Mouse (Mus musculus) midbrain, embryonic 12.5 days (tissue): ENCODE results near the gene Ereg. TPM values are rescaled to one million over a fixed set of nuclear protein-coding genes. Genes with fewer than 3 reads are reported as not detected.

Experiments
- ATAC-seq: fragments of 200-750 bp; cut with Nextera tagmentation; 2 replicates; pipeline ENCODE4 v1.8.0; 2017; ENCODE audit warnings: low read depth, moderate TSS enrichment, moderate library complexity; ENCODE audit not compliant: low FRiP score
- H3K27ac ChIP-seq: fragments of 300-500 bp; sonication (generic); replicated peaks from 2 replicates; pipeline ENCODE4 v1.5.1; 2016; ENCODE audit warnings: mild to moderate bottlenecking
- H3K27me3 ChIP-seq: fragments of 300-500 bp; sonication (generic); 2 replicates; pipeline ENCODE4 v1.6.1; 2016; ENCODE audit warnings: mild to moderate bottlenecking
- H3K36me3 ChIP-seq: fragments of 300-500 bp; sonication (generic); 2 replicates; pipeline ENCODE4 v1.6.1; 2016
- H3K4me1 ChIP-seq: fragments of 300-500 bp; sonication (generic); 2 replicates; pipeline ENCODE4 v1.6.1; 2016
- H3K4me2 ChIP-seq: fragments of 300-500 bp; sonication (generic); replicated peaks from 2 replicates; pipeline ENCODE4 v1.6.1; 2016; ENCODE audit warnings: mild to moderate bottlenecking, moderate library complexity
- H3K4me3 ChIP-seq: fragments of 300-500 bp; sonication (generic); 2 replicates; pipeline ENCODE4 v1.5.1; 2016; ENCODE audit warnings: mild to moderate bottlenecking
- H3K9ac ChIP-seq: fragments of 300-500 bp; sonication (generic); replicated peaks from 2 replicates; pipeline ENCODE4 v1.6.1; 2016; ENCODE audit warnings: mild to moderate bottlenecking, moderate library complexity
- H3K9me3 ChIP-seq: fragments of 300-500 bp; sonication (generic); 2 replicates; pipeline ENCODE4 v1.6.1; 2016; ENCODE audit warnings: mild to moderate bottlenecking
- WGBS: fragments of 180-500 bp; shearing (Covaris S2); methylation state at CpG from one replicate; pipeline ENCODE4 v1.1.7; 2016; 5-methylcytosine and 5-hydroxymethylcytosine counted together
- polyA plus RNA-seq: library from polyadenylated mRNA; unstranded; fragments of >200 nt; fragmentation: Nextera tagmentation; extraction: Ambion mirVana; gene quantifications from 2 replicates; pipeline ENCODE4 v1.2.1, GENCODE M21; 2016

The Ereg gene
- not detected in 2 replicates for polyA plus RNA-seq

DNA sequence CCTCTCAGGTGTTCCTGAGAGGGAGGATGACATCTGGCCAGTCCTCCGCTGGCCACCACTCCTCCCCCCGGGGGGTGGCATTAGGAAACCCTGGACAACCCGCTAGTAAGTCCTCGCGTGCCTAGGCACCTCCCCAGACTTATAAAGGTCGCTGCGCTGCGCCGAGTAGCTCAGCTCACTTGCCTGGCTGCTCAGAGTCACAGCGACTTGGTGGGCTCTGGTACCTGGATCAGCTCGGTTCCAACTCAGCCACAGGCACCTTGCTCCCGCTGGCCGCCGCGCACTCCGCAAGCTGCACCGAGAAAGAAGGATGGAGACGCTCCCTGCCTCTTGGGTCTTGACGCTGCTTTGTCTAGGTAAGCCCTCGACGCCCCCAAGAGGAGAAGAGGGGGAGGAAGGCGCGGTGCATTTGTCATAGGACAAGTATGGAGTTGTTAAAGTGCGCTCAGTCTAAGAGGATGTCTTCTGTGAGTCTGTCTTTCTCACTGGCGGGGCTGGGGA, at the start of gene Ereg:
Gene Ereg (plus strand): TSS at position 173 of the 501 bp plus-strand sequence.
- peak within 1 kb of the TSS; percentile 71 for H3K4me2 ChIP-seq
- H3K4me3 ChIP-seq = peak within 1 kb of the TSS; percentile 40
- peak; percentile 66 for ATAC-seq
- H3K27me3 ChIP-seq = peaks cover 13% of the 10 kb centered on the region
- no peaks in the 10 kb centered on the region for H3K36me3 ChIP-seq
- H3K27ac ChIP-seq = no peak within 1 kb of the TSS
- H3K4me1 ChIP-seq = peaks cover 6% of the 10 kb centered on the region
- 1% methylated on average over 25 of the region's 25 CpGs for WGBS
- H3K9ac ChIP-seq = peak within 1 kb of the TSS; percentile 37; the same call in 1 of the 2 replicates
- H3K9me3 ChIP-seq = no peaks in the 10 kb centered on the region

DNA sequence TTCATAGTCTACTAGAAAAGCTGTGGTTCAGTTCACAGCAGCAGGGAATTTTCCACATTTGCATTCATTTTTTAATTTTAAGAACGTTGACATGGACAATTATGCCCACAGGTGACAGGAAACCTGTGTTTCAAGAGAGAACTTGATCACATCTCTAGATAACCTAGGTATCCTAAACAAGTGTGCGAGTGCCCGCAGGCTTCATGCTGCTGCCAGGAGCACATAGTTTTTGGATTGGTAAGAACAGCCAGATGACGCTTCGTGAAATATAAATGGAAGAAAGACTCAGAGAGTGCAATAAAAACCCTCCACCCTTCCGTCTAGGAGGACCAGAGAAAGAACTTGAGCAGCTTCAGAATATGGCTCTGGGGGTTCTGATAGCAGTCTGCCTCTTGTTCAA, 47.3 kb upstream of the Ereg start, which contains the start of gene Epgn:
Gene Epgn (plus strand): TSS at position 301 of the 400 bp plus-strand sequence.
- no peak for ATAC-seq
- H3K9me3 ChIP-seq = no peaks in the 10 kb centered on the region

DNA sequence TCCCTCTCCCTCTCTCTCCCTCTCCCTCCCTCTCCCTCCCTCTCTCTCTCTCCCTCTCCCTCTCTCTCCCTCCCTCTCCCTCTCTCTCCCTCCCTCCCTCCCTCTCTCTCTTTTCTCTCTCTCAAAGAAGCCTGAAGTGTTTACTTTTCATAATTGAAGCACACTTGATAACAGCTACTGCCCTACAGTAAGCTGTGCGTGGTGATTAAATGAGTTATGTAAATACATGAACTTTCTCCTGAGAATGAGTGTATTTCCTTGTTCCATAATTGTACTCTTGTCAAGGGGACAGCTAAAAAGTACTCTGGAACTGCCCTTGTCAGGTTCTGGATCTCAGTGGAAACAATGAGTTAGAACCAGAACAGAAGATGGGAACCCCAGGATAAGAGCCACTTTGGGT, 46.6 kb upstream of the Ereg start:
- Histone ChIP-seq H3K4me3 (no peak overlapping the region), H3K36me3 (no peaks in the 10 kb centered on the region), H3K4me2 (no peak overlapping the region), H3K27me3 (no peaks in the 10 kb centered on the region), H3K4me1 (no peaks in the 10 kb centered on the region), H3K9me3 (no peaks in the 10 kb centered on the region), H3K27ac (no peak overlapping the region), H3K9ac (no peak overlapping the region)
- no peak for ATAC-seq
- 74% methylated on average over 1 of the region's 1 CpGs for WGBS

More for the DNA sequence above, 47.3 kb upstream of the Ereg start, which contains the start of gene Epgn:
- H3K4me2 ChIP-seq = no peak within 1 kb of the TSS
- no peaks in the 10 kb centered on the region for H3K36me3 ChIP-seq
- WGBS = 88% methylated on average over 6 of the region's 6 CpGs
- H3K4me1 ChIP-seq = no peaks in the 10 kb centered on the region
- H3K27me3 ChIP-seq = no peaks in the 10 kb centered on the region
- no peak within 1 kb of the TSS for H3K27ac ChIP-seq
- no peak within 1 kb of the TSS for H3K4me3 ChIP-seq
- H3K9ac ChIP-seq = no peak within 1 kb of the TSS

DNA sequence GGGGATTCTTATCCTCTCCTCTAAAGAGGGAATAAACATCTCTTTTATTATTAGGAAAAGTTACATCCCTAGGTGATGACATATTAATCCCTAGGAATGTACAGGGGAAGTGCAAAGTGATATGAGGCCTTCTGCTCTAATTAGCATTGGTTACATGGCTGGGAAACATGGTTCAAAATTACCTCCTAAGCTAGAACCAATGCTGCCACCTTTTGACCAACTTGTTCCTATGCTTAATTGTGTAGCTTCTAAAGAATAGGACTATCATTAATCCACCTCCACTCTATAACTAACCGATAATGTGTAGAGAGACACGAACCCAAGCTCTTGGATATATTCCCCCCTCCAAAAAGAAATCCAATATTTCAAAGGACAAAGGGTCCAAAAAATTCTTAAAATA, 43.8 kb upstream of the Ereg start:
- Histone ChIP-seq H3K9me3 (no peaks in the 10 kb centered on the region), H3K4me1 (no peaks in the 10 kb centered on the region), H3K4me3 (no peak overlapping the region), H3K27ac (no peak overlapping the region), H3K4me2 (no peak overlapping the region), H3K36me3 (no peaks in the 10 kb centered on the region), H3K9ac (no peak overlapping the region), H3K27me3 (no peaks in the 10 kb centered on the region)
- WGBS = 83% methylated on average over 2 of the region's 2 CpGs
- ATAC-seq = no peak

DNA sequence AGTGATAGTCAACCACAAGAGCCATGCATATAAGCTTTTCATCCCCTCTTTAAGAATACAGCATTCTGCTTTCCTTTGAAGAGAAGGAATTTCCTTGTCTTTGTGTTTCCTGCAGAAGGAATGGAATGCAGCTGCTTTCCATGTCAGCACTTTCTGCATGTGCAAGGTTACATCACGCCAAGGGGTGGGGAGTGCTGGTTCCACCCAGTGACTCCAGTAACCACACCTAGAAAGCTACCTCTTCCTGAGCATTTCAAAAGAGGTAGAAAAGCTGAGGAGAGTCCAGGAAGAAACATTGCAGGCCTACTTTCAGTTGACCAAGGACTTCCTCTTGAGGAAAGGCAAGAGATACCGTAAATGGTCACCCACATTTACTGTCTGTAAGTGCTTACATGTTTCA, 39.1 kb upstream of the Ereg start:
- H3K4me1 ChIP-seq = no peaks in the 10 kb centered on the region
- no peak overlapping the region for H3K9ac ChIP-seq
- H3K4me2 ChIP-seq = no peak overlapping the region
- no peaks in the 10 kb centered on the region for H3K27me3 ChIP-seq
- no peak for ATAC-seq
- WGBS = 90% methylated on average over 2 of the region's 2 CpGs
- no peak overlapping the region for H3K27ac ChIP-seq
- H3K9me3 ChIP-seq = no peaks in the 10 kb centered on the region
- H3K4me3 ChIP-seq = no peak overlapping the region
- no peaks in the 10 kb centered on the region for H3K36me3 ChIP-seq

DNA sequence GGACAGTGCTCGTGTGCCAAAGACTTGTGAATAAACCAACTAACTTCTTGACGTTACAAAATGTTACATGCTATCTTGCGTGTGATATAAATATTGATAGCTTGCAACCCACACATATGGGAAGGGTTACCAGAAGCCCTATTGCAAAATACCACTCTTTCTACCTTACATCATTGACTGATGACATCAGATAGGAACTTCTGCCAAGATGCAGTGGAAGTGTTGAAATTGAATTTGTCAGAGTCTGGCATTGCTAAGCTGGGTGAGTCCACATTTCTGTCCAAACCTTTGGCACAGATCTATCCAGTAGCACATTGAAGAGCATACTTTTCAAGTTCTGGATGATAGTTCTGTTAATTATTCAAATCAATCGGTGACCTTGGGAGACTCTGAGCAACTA, 37.8 kb upstream of the Ereg start:
- no peak for ATAC-seq
- Histone ChIP-seq H3K9me3 (no peaks in the 10 kb centered on the region), H3K36me3 (no peaks in the 10 kb centered on the region), H3K4me3 (no peak overlapping the region), H3K27ac (no peak overlapping the region), H3K27me3 (no peaks in the 10 kb centered on the region), H3K9ac (no peak overlapping the region), H3K4me1 (no peaks in the 10 kb centered on the region), H3K4me2 (no peak overlapping the region)
- WGBS = 95% methylated on average over 4 of the region's 4 CpGs

DNA sequence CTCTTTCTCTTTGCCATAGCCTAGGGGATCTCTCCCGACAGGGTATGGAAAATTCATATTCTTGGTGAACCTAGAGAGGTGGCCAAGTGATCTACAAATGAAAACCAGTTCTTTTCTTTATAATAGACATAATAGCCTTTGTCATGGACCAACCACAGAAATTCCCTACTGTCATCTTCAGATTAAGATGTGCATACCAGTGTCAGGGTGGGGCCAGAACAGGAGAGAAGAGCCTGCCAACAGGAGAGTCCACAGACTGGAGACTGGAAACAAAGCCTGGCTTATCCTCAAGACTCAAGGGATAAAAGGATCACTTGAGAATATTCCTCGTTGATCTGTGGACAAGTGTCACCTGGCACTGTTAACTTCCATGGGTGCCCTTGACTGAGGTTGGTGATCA, 36.7 kb upstream of the Ereg start:
- Histone ChIP-seq H3K9me3 (no peaks in the 10 kb centered on the region), H3K36me3 (no peaks in the 10 kb centered on the region)
- WGBS = 70% methylated on average over 2 of the region's 2 CpGs

DNA sequence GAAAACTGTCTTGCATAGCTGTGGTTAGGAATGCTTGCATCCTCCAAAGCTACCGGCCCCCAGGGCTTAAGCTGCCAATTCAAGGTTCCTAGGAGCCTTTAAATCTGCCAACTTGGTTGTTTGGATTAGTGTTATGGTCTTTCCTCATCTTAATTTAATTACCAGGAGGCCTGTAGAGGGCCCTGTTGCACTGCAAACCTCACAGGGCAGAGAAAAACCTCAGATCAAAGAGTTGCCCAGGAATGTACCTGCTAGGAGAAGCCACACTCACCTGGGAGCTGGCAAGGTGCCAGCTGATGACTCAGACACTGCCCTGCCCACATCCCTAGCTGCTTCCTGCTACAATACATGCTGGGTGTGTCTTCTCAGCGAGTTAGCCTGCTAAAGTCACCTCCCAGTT, 35.9 kb upstream of the Ereg start:
- WGBS = 17% methylated on average over 2 of the region's 2 CpGs
- no peaks in the 10 kb centered on the region for H3K36me3 ChIP-seq
- no peak overlapping the region for H3K4me2 ChIP-seq
- no peaks in the 10 kb centered on the region for H3K4me1 ChIP-seq
- ATAC-seq = no peak
- no peaks in the 10 kb centered on the region for H3K9me3 ChIP-seq
- H3K27me3 ChIP-seq = no peaks in the 10 kb centered on the region
- H3K4me3 ChIP-seq = no peak overlapping the region
- no peak overlapping the region for H3K9ac ChIP-seq
- no peak overlapping the region for H3K27ac ChIP-seq

More for the DNA sequence above, 36.7 kb upstream of the Ereg start:
- Histone ChIP-seq H3K4me2 (no peak overlapping the region), H3K9ac (no peak overlapping the region), H3K27me3 (no peaks in the 10 kb centered on the region), H3K4me1 (no peaks in the 10 kb centered on the region), H3K27ac (no peak overlapping the region), H3K4me3 (no peak overlapping the region)
- no peak for ATAC-seq

DNA sequence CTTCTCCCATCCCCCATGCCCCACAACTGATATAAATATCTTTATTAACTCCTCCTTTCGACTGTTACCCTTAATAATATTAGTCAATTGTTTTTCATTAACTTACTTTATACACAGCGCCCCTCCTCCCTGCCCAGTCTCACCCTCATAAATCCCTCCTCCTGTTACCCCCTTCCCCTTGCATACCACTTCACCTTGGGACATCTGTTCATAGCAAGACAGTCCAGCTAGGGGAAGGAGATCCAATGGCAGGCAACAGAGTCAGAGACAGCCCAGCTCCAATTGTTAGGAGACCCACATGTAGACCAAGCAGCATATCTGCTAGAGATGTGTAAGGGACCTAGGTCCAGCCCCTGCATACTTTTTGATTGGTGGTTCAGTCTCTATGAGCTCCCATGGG, 35.5 kb upstream of the Ereg start:
- no peak overlapping the region for H3K4me2 ChIP-seq
- H3K27ac ChIP-seq = no peak overlapping the region
- H3K9ac ChIP-seq = no peak overlapping the region
- no peaks in the 10 kb centered on the region for H3K27me3 ChIP-seq
- H3K36me3 ChIP-seq = no peaks in the 10 kb centered on the region
- WGBS = 71% methylated on average over 2 of the region's 2 CpGs
- H3K4me3 ChIP-seq = no peak overlapping the region
- no peak for ATAC-seq
- no peaks in the 10 kb centered on the region for H3K9me3 ChIP-seq
- no peaks in the 10 kb centered on the region for H3K4me1 ChIP-seq

DNA sequence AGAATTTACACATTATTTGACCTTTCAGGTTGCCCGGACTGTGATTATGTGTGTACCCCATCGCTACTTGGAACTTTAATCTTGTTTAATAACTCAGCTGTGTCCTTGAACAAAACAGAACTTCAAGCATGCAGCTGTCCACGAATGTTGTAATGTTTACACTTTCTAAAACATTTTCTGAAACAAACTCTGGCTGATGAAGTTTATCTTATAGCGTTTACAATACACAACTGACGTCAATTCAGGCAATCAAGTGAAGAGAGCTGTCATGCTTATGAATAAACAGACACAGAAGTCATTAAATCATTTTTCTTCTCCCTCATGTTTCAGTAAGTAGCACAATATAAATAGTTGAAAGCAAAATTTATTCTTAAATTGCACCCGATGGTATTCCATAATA, 26.4 kb upstream of the Ereg start:
- no peaks in the 10 kb centered on the region for H3K4me1 ChIP-seq
- H3K27ac ChIP-seq = no peak overlapping the region
- H3K36me3 ChIP-seq = no peaks in the 10 kb centered on the region
- H3K4me3 ChIP-seq = no peak overlapping the region
- WGBS = 83% methylated on average over 6 of the region's 6 CpGs
- H3K9ac ChIP-seq = no peak overlapping the region
- no peak for ATAC-seq
- H3K27me3 ChIP-seq = no peaks in the 10 kb centered on the region
- no peaks in the 10 kb centered on the region for H3K9me3 ChIP-seq
- H3K4me2 ChIP-seq = no peak overlapping the region

DNA sequence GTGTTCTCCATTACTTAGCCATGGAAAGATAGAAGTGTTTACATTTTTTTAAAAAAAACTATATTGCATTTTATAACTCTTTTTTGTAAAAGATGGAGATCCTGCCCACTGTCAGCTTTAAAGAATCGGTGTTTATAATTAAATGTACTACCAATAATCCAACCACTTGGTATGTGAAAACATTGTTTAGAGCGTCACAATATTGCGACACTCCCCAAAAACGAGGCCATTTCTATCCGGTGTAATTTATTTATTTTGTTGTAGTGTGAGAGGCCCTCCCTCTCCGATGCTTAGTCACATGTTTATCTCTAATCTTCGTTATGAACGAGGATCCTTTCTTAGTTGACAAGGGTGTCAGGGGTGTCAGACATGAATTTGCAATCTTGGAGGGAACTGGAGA, 26.0 kb upstream of the Ereg start:
- WGBS = 88% methylated on average over 8 of the region's 8 CpGs
- no peak for ATAC-seq
- no peaks in the 10 kb centered on the region for H3K9me3 ChIP-seq
- no peak overlapping the region for H3K27ac ChIP-seq
- no peak overlapping the region for H3K4me3 ChIP-seq
- no peaks in the 10 kb centered on the region for H3K36me3 ChIP-seq
- H3K27me3 ChIP-seq = no peaks in the 10 kb centered on the region
- no peaks in the 10 kb centered on the region for H3K4me1 ChIP-seq
- no peak overlapping the region for H3K4me2 ChIP-seq
- no peak overlapping the region for H3K9ac ChIP-seq

DNA sequence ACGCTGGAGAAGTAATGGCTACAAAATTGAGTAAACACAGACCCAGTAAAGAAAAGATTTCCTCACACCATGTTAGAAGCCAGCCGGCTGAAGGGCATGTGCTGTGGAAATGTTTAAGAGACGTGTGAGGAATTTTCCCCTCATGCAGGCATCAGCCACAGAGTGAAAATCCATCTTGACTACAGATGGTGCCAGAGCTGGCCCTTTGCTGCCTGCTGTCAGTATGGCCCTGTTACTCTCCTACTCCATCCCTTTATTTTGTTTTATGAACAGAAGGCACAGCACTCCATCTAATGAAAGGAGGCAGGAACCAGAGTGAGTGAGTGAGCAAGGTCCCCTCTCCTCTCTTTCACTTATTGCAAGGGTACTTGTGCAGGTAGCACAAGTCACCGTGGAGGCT, 2.1 kb upstream of the Ereg start:
- no peak overlapping the region for H3K4me2 ChIP-seq
- no peak overlapping the region for H3K4me3 ChIP-seq
- peaks cover 13% of the 10 kb centered on the region for H3K27me3 ChIP-seq
- no peak overlapping the region for H3K9ac ChIP-seq
- no peaks in the 10 kb centered on the region for H3K9me3 ChIP-seq
- H3K27ac ChIP-seq = no peak overlapping the region
- WGBS = 77% methylated on average over 4 of the region's 4 CpGs
- peaks cover 6% of the 10 kb centered on the region for H3K4me1 ChIP-seq
- H3K36me3 ChIP-seq = no peaks in the 10 kb centered on the region
- ATAC-seq = no peak

DNA sequence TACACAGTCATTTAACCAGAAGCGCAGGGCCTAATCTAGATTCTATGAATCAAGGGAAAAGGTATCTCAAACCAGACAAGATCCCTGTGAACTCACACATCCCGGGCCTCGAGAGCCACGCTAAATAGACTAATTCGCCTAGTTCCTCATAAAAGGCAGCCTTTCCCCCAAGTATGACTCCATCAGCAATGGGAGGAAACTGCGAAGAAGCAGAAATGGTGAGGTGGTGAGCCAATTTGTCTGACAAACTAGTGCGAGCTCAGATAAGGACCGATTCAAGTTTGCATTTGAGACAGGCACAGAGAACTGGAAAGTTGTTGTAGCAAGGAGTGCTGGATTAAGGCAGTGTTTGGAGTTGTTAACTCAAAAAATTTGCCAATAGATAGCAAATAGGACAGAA, 796 bp upstream of the Ereg start:
- 87% methylated on average over 8 of the region's 8 CpGs for WGBS
- no peak overlapping the region for H3K4me3 ChIP-seq
- H3K36me3 ChIP-seq = no peaks in the 10 kb centered on the region
- no peak overlapping the region for H3K27ac ChIP-seq
- H3K4me1 ChIP-seq = peaks cover 6% of the 10 kb centered on the region
- H3K27me3 ChIP-seq = peaks cover 13% of the 10 kb centered on the region
- H3K9me3 ChIP-seq = no peaks in the 10 kb centered on the region
- no peak for ATAC-seq
- H3K9ac ChIP-seq = no peak overlapping the region
- H3K4me2 ChIP-seq = no peak overlapping the region
